Mouse (Mus musculus): ENCODE measurements around the gene Lama5.

GRCm38 (mm10) chr2:180250930-180251611, 25.4 kb upstream of the Lama5 start:
- TF ChIP-seq MAFK (IDR thresholded peaks at IDR 0.05; ENCODE audit: insufficient read depth, low read depth, low read length), result no peak
- TF ChIP-seq ZC3H11A (IDR thresholded peaks at IDR 0.05; ENCODE audit: borderline replicate concordance, low read depth, low read length), result peak; percentile 88
- TF ChIP-seq HCFC1 (IDR thresholded peaks at IDR 0.05; ENCODE audit: borderline replicate concordance, insufficient read depth, low read length), result no peak
- no peak for TF ChIP-seq ZNF384 (IDR thresholded peaks at IDR 0.05; ENCODE audit: low read depth, low read length)
